Comparison of ENCODE assay signal across 8 mouse cellular contexts in genomic region chr7:25251071-25251791, GRCm38 (mm10). TPM values are rescaled to one million over a fixed set of nuclear protein-coding genes. Genes with fewer than 3 reads are reported as not detected.
DNase-seq lines count a peak whose midpoint lies in the region; ATAC-seq lines count a peak whose summit lies in the region.

No protein-coding gene starts in this region.

- intact Hi-C loops in heart, postnatal 14 days (cut with DNase I) = no loop called here

- peak overlapping the region; percentile 59 for H3K9ac ChIP-seq in midbrain, embryonic 14.5 days (replicated peaks; ENCODE audit: low read length)

- peaks cover 14% of the 10 kb centered on the region for H3K36me3 ChIP-seq in forebrain, embryonic 10.5 days (replicated peaks)
- peaks cover 24% of the 10 kb centered on the region for H3K36me3 ChIP-seq in limb, embryonic 10.5 days
- H3K36me3 ChIP-seq in midbrain, embryonic 14.5 days (ENCODE audit: control insufficient read depth, insufficient read depth, low read length) = no peaks in the 10 kb centered on the region

- 2% methylated on average over 22 of the region's 22 CpGs for WGBS in forebrain, embryonic 10.5 days
- WGBS in limb, embryonic 10.5 days = 2% methylated on average over 22 of the region's 22 CpGs
- WGBS in midbrain, embryonic 14.5 days = 3% methylated on average over 22 of the region's 22 CpGs

- peaks cover 48% of the 10 kb centered on the region for H3K4me1 ChIP-seq in forebrain, embryonic 10.5 days
- peaks cover 43% of the 10 kb centered on the region for H3K4me1 ChIP-seq in limb, embryonic 10.5 days
- H3K4me1 ChIP-seq in midbrain, embryonic 14.5 days (ENCODE audit: control insufficient read depth, insufficient read depth, low read length) = peaks cover 36% of the 10 kb centered on the region

- no peaks in the 10 kb centered on the region for H3K27me3 ChIP-seq in forebrain, embryonic 10.5 days (ENCODE audit: poor library complexity, severe bottlenecking)
- no peaks in the 10 kb centered on the region for H3K27me3 ChIP-seq in limb, embryonic 10.5 days (ENCODE audit: low read depth, poor library complexity, severe bottlenecking)
- no peaks in the 10 kb centered on the region for H3K27me3 ChIP-seq in midbrain, embryonic 14.5 days (ENCODE audit: control insufficient read depth, insufficient read depth, low read length)

- peak; percentile 68 to 74 for DNase-seq in layer of hippocampus, postnatal 10 days (ENCODE audit: low spot score in 2 of 2)
- no peak for DNase-seq in layer of hippocampus, adult 11-12 months (ENCODE audit: low spot score)
- peak; percentile 66 for DNase-seq in adrenal gland, postnatal 10 days
- DNase-seq in forebrain, embryonic 10.5 days (ENCODE audit: extremely low spot score, low spot score) = peak; percentile 41
- peak; percentile 82 to 83 for DNase-seq in heart, postnatal 14 days
- no peak for DNase-seq in limb, embryonic 10.5 days (ENCODE audit: low spot score)
- peak; percentile 61 for DNase-seq in midbrain, embryonic 14.5 days
- peak; percentile 22 to 65 for DNase-seq in thymus, postnatal 36 days

- peak overlapping the region; percentile 99 for H3K4me2 ChIP-seq in midbrain, embryonic 14.5 days (ENCODE audit: low read length)

- peak; percentile 35; the same call in 1 of the 2 replicates for ATAC-seq in midbrain, embryonic 14.5 days (ENCODE audit: low FRiP score, low TSS enrichment)

- no peaks in the 10 kb centered on the region for H3K9me3 ChIP-seq in forebrain, embryonic 10.5 days
- H3K9me3 ChIP-seq in limb, embryonic 10.5 days (replicated peaks) = no peaks in the 10 kb centered on the region
- H3K9me3 ChIP-seq in midbrain, embryonic 14.5 days (ENCODE audit: control insufficient read depth, low read length) = no peaks in the 10 kb centered on the region

- peak overlapping the region; percentile 98 for H3K4me3 ChIP-seq in forebrain, embryonic 10.5 days
- peak overlapping the region; percentile 99 for H3K4me3 ChIP-seq in limb, embryonic 10.5 days
- peak overlapping the region; percentile 73 for H3K4me3 ChIP-seq in midbrain, embryonic 14.5 days (replicated peaks; ENCODE audit: low read depth, low read length)

- peak overlapping the region; percentile 98 for H3K27ac ChIP-seq in forebrain, embryonic 10.5 days
- peak overlapping the region; percentile 97 for H3K27ac ChIP-seq in limb, embryonic 10.5 days
- peak overlapping the region; percentile 74 for H3K27ac ChIP-seq in midbrain, embryonic 14.5 days (replicated peaks; ENCODE audit: low read depth, low read length)

RNA-seq across cellular contexts. Expression of gene Erf, which starts 0.7 kb away (rescaled TPM):
- 10 to 100 TPM; 38.1 to 39.5 TPM for total RNA-seq in layer of hippocampus, postnatal 10 days (2021)
- total RNA-seq in adrenal gland, postnatal 10 days (2021) = 10 to 100 TPM; 33.0 to 42.3 TPM
- 8.4 and 10.1 TPM in 2 replicates for polyA plus RNA-seq in forebrain, embryonic 10.5 days (2016; fragmentation: Nextera tagmentation; extraction: Ambion mirVana)
- 10 to 100 TPM; 32.8 to 33.2 TPM for total RNA-seq in heart, postnatal 14 days (2021)
- 14.2 and 16.6 TPM in 2 replicates for polyA plus RNA-seq in limb, embryonic 10.5 days (2016; fragmentation: Nextera tagmentation; extraction: Ambion mirVana)
- polyA plus RNA-seq in midbrain, embryonic 14.5 days (2014; fragmentation: Nextera tagmentation; extraction: Ambion mirVana) = 2.2 and 4.8 TPM in 2 replicates

RNA-seq across cellular contexts. Expression of gene Gsk3a, which starts 13.6 kb away (rescaled TPM):
- total RNA-seq in layer of hippocampus, postnatal 10 days (2021) = 100 to 1,000 TPM; 162 to 187 TPM
- total RNA-seq in adrenal gland, postnatal 10 days (2021) = 10 to 100 TPM; 92.5 to 96.7 TPM
- polyA plus RNA-seq in forebrain, embryonic 10.5 days (2016; fragmentation: Nextera tagmentation; extraction: Ambion mirVana) = 10.7 and 10.8 TPM in 2 replicates
- total RNA-seq in heart, postnatal 14 days (2021) = 10 to 100 TPM; 58.6 to 66.6 TPM
- 11.7 and 12.0 TPM in 2 replicates for polyA plus RNA-seq in limb, embryonic 10.5 days (2016; fragmentation: Nextera tagmentation; extraction: Ambion mirVana)
- 20.7 and 26.0 TPM in 2 replicates for polyA plus RNA-seq in midbrain, embryonic 14.5 days (2014; fragmentation: Nextera tagmentation; extraction: Ambion mirVana)

RNA-seq across cellular contexts. Expression of gene Cic, which starts 16.3 kb away (rescaled TPM):
- 100 to 1,000 TPM; 234 to 267 TPM for total RNA-seq in layer of hippocampus, postnatal 10 days (2021)
- total RNA-seq in adrenal gland, postnatal 10 days (2021) = 100 to 1,000 TPM in 1 of 2 experiments, 10 to 100 TPM in 1; 92.7 to 116 TPM
- polyA plus RNA-seq in forebrain, embryonic 10.5 days (2016; fragmentation: Nextera tagmentation; extraction: Ambion mirVana) = 19.4 and 20.6 TPM in 2 replicates
- 10 to 100 TPM; 71.2 to 78.7 TPM for total RNA-seq in heart, postnatal 14 days (2021)
- polyA plus RNA-seq in limb, embryonic 10.5 days (2016; fragmentation: Nextera tagmentation; extraction: Ambion mirVana) = 21.4 and 25.2 TPM in 2 replicates
- polyA plus RNA-seq in midbrain, embryonic 14.5 days (2014; fragmentation: Nextera tagmentation; extraction: Ambion mirVana) = 47.3 and 52.0 TPM in 2 replicates

RNA-seq across cellular contexts. Expression of gene Zfp526, which starts 30.0 kb away (rescaled TPM):
- 1 to 10 TPM; 7.2 to 8.4 TPM for total RNA-seq in layer of hippocampus, postnatal 10 days (2021)
- 10 to 100 TPM in 1 of 2 experiments, 1 to 10 TPM in 1; 9.2 to 11.8 TPM for total RNA-seq in adrenal gland, postnatal 10 days (2021)
- 2.6 and 2.9 TPM in 2 replicates for polyA plus RNA-seq in forebrain, embryonic 10.5 days (2016; fragmentation: Nextera tagmentation; extraction: Ambion mirVana)
- total RNA-seq in heart, postnatal 14 days (2021) = 1 to 10 TPM; 8.0 to 9.1 TPM
- polyA plus RNA-seq in limb, embryonic 10.5 days (2016; fragmentation: Nextera tagmentation; extraction: Ambion mirVana) = 3.1 and 3.3 TPM in 2 replicates
- polyA plus RNA-seq in midbrain, embryonic 14.5 days (2014; fragmentation: Nextera tagmentation; extraction: Ambion mirVana) = 2.5 TPM in 2 replicates

RNA-seq across cellular contexts. Expression of gene Dedd2, which starts 30.8 kb away (rescaled TPM):
- total RNA-seq in layer of hippocampus, postnatal 10 days (2021) = 10 to 100 TPM; 22.2 to 26.3 TPM
- total RNA-seq in adrenal gland, postnatal 10 days (2021) = 10 to 100 TPM; 14.8 to 16.9 TPM
- polyA plus RNA-seq in forebrain, embryonic 10.5 days (2016; fragmentation: Nextera tagmentation; extraction: Ambion mirVana) = 8.8 and 10.7 TPM in 2 replicates
- total RNA-seq in heart, postnatal 14 days (2021) = 10 to 100 TPM; 17.9 to 19.2 TPM
- 10.5 and 11.5 TPM in 2 replicates for polyA plus RNA-seq in limb, embryonic 10.5 days (2016; fragmentation: Nextera tagmentation; extraction: Ambion mirVana)
- polyA plus RNA-seq in midbrain, embryonic 14.5 days (2014; fragmentation: Nextera tagmentation; extraction: Ambion mirVana) = 15.7 and 15.9 TPM in 2 replicates

Comparison
In these comparisons a context has a peak if more than half of its experiments do, and no peak if none do; other contexts are left out.
1. DNase-seq: peak in layer of hippocampus, postnatal 10 days (2 of 2), adrenal gland, postnatal 10 days (single experiment), forebrain, embryonic 10.5 days (single experiment), heart, postnatal 14 days (2 of 2), midbrain, embryonic 14.5 days (single experiment) and thymus, postnatal 36 days (2 of 2); none in layer of hippocampus, adult 11-12 months (single experiment) and limb, embryonic 10.5 days (single experiment).
2. Peak in every context shown above with its lines, with median percentiles within 50 percentile points of each other: H3K27ac ChIP-seq and H3K4me3 ChIP-seq.